Mouse (Mus musculus) limb, embryonic 13.5 days (tissue): ENCODE data around the gene Lrfn2. TPM values are rescaled to one million over a fixed set of nuclear protein-coding genes. Genes with fewer than 3 reads are reported as not detected.

Source experiments
- ATAC-seq: fragments of 200-750 bp; cut with Nextera tagmentation; 2 replicates; pipeline ENCODE4 v1.8.0; 2017; ENCODE audit warnings: low read depth, moderate number of reproducible peaks, moderate TSS enrichment; ENCODE audit not compliant: low FRiP score
- H3K27ac ChIP-seq: fragments of 300-500 bp; sonication (generic); 2 replicates; pipeline ENCODE4 v1.5.1; 2015; ENCODE audit warnings: inconsistent platforms, mild to moderate bottlenecking, moderate library complexity
- H3K27me3 ChIP-seq: fragments of 300-500 bp; sonication (generic); 2 replicates; pipeline ENCODE4 v1.6.1; 2015; ENCODE audit warnings: mild to moderate bottlenecking, inconsistent platforms
- H3K36me3 ChIP-seq: fragments of 300-500 bp; sonication (generic); 2 replicates; pipeline ENCODE4 v1.6.1; 2015; ENCODE audit warnings: inconsistent platforms, mild to moderate bottlenecking, moderate library complexity
- H3K4me1 ChIP-seq: fragments of 300-500 bp; sonication (generic); 2 replicates; pipeline ENCODE4 v1.6.1; 2015; ENCODE audit warnings: inconsistent platforms
- H3K4me2 ChIP-seq: fragments of 300-500 bp; sonication (generic); replicated peaks from 2 replicates; pipeline ENCODE4 v1.6.1; 2015; ENCODE audit warnings: inconsistent platforms, mild to moderate bottlenecking, moderate library complexity
- H3K4me3 ChIP-seq: fragments of 300-500 bp; sonication (generic); 2 replicates; pipeline ENCODE4 v1.5.1; 2015; ENCODE audit warnings: moderate library complexity, mild to moderate bottlenecking, inconsistent platforms
- H3K9ac ChIP-seq: fragments of 300-500 bp; sonication (generic); 2 replicates; pipeline ENCODE4 v1.6.1; 2015; ENCODE audit warnings: mild to moderate bottlenecking, inconsistent platforms
- H3K9me3 ChIP-seq: fragments of 300-500 bp; sonication (generic); 2 replicates; pipeline ENCODE4 v1.6.1; 2016; ENCODE audit warnings: inconsistent platforms
- WGBS: fragments of 180-500 bp; shearing (Covaris S2); methylation state at CpG from one replicate; pipeline ENCODE4 v1.1.7; 2015; 5-methylcytosine and 5-hydroxymethylcytosine counted together
- polyA plus RNA-seq: library from polyadenylated mRNA; unstranded; fragments of >200 nt; fragmentation: Nextera tagmentation; extraction: Ambion mirVana; gene quantifications from 2 replicates; pipeline ENCODE4 v1.2.1, GENCODE M21; 2015

Lrfn2 gene
- polyA plus RNA-seq = 1.2 and 1.3 TPM in 2 replicates

DNA sequence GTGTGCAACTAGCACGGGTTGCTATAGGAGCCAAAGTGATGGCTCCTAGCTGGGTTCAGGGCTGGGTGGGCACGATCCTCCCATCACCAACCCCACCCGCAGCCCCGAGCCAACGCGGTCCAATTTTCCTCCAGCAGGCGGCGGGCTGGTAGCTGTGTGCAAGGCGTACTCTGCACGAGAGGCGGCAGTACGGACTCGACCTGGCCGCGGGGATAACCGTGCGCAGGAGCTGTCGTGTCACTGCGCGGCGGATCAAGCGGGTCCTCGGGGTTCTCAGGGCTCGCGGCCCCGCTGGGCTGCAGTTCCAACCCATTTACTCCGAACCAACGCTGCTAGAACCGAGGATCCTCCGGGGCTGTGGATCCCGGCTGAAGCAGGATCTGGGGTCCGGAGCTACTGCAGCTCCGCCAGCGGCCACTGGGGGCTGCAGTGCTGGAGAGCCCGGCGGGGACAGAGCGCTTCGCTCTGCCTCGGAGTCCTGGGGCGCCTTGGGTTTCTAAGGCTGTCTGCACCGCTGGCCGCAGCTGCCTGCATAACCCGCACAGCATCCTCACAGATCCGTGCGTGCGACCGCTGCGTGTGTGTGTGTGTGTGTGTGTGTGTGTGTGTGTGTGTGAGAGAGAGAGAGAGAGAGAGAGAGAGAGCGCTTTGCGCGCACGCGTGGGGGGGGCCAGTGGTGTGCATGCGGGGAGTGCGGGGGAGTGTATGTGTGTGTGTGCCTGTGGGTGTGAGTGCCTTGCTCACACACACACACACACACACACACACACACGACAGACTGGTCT lies at the start of gene Lrfn2:
Gene Lrfn2, plus strand, starts transcription at position 759 of the 785 bp plus-strand sequence.
- H3K9me3 ChIP-seq = no peaks in the 10 kb centered on the region; the same call in 1 of the 2 replicates
- peak; percentile 95 for ATAC-seq
- H3K27me3 ChIP-seq = peaks cover 45% of the 10 kb centered on the region
- H3K27ac ChIP-seq = no peak within 1 kb of the TSS
- peak within 1 kb of the TSS; percentile 70 for H3K9ac ChIP-seq
- H3K4me3 ChIP-seq = peak within 1 kb of the TSS; percentile 57
- WGBS = under 1% methylated on average over 48 of the region's 56 CpGs
- peaks cover 18% of the 10 kb centered on the region for H3K4me1 ChIP-seq
- no peaks in the 10 kb centered on the region for H3K36me3 ChIP-seq
- peak within 1 kb of the TSS; percentile 75 for H3K4me2 ChIP-seq

- Histone ChIP-seq H3K27ac (no peak overlapping the region), H3K9me3 (no peaks in the 10 kb centered on the region), H3K4me2 (no peak overlapping the region), H3K4me3 (no peak overlapping the region), H3K36me3 (no peaks in the 10 kb centered on the region), H3K4me1 (no peaks in the 10 kb centered on the region), H3K27me3 (0 out of 2 replicates have a peak, but pooled peaks cover 3% of the 10 kb centered on the region), H3K9ac (no peak overlapping the region)
- 63% methylated on average over 8 of the region's 8 CpGs for WGBS
- ATAC-seq = no peak
These were observed 44.5 kb upstream of the Lrfn2 start for GRCm38 (mm10) chr17:48887472-48888385.

GRCm38 (mm10) chr17:48905286-48906040 lies 26.7 kb upstream of the Lrfn2 start:
- 47% methylated on average over 4 of the region's 4 CpGs for WGBS
- H3K4me2 ChIP-seq = no peak overlapping the region
- no peak overlapping the region for H3K27ac ChIP-seq
- no peaks in the 10 kb centered on the region for H3K4me1 ChIP-seq
- no peak overlapping the region for H3K4me3 ChIP-seq
- no peak overlapping the region for H3K9ac ChIP-seq
- no peaks in the 10 kb centered on the region for H3K9me3 ChIP-seq
- no peaks in the 10 kb centered on the region for H3K36me3 ChIP-seq
- no peak for ATAC-seq
- no peaks in the 10 kb centered on the region for H3K27me3 ChIP-seq

DNA sequence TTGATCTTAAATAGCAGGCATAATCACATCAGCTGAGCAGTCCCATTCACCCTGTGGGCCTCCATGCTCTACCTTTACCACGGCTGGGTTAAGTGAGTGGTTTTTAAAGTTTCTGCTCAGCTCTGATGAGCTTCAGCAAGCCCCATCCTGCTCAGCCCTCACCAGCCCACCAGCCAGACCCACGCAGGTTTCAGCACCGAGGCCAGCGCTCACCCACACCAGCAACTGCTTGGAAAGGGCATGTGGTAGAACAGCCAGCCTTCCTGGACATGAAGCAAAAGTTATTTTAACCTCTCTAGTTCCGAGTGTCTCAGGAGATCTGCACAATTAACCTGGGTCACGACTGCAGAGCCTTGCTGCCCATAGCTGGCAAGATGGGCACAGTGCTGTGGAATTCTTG lies 18.7 kb upstream of the Lrfn2 start:
- no peak overlapping the region for H3K4me2 ChIP-seq
- WGBS = 41% methylated on average over 6 of the region's 6 CpGs
- H3K27ac ChIP-seq = no peak overlapping the region

GRCm38 (mm10) chr17:48917411-48917810 lies 14.8 kb upstream of the Lrfn2 start:
- H3K36me3 ChIP-seq = no peaks in the 10 kb centered on the region
- H3K27me3 ChIP-seq = no peaks in the 10 kb centered on the region
- no peaks in the 10 kb centered on the region for H3K4me1 ChIP-seq
- WGBS = 17% methylated on average over 11 of the region's 11 CpGs
- no peak overlapping the region for H3K9ac ChIP-seq
- no peak for ATAC-seq
- H3K4me3 ChIP-seq = no peak overlapping the region
- no peak overlapping the region for H3K4me2 ChIP-seq
- H3K9me3 ChIP-seq = no peaks in the 10 kb centered on the region
- H3K27ac ChIP-seq = no peak overlapping the region

More for the DNA sequence above, 18.7 kb upstream of the Lrfn2 start:
- Histone ChIP-seq H3K36me3 (no peaks in the 10 kb centered on the region), H3K27me3 (no peaks in the 10 kb centered on the region), H3K9ac (no peak overlapping the region), H3K4me3 (no peak overlapping the region), H3K4me1 (no peaks in the 10 kb centered on the region), H3K9me3 (no peaks in the 10 kb centered on the region)
- ATAC-seq = no peak

GRCm38 (mm10) chr17:48918458-48918857 lies 13.7 kb upstream of the Lrfn2 start:
- Histone ChIP-seq H3K9ac (no peak overlapping the region), H3K9me3 (no peaks in the 10 kb centered on the region), H3K27me3 (no peaks in the 10 kb centered on the region), H3K4me3 (no peak overlapping the region), H3K36me3 (no peaks in the 10 kb centered on the region), H3K4me2 (no peak overlapping the region), H3K27ac (no peak overlapping the region), H3K4me1 (no peaks in the 10 kb centered on the region)
- 91% methylated on average over 3 of the region's 3 CpGs for WGBS
- no peak for ATAC-seq

- Histone ChIP-seq H3K4me3 (no peak overlapping the region), H3K9me3 (no peaks in the 10 kb centered on the region; the same call in 1 of the 2 replicates), H3K27ac (no peak overlapping the region), H3K4me2 (no peak overlapping the region), H3K36me3 (no peaks in the 10 kb centered on the region), H3K27me3 (no peaks in the 10 kb centered on the region), H3K9ac (no peak overlapping the region), H3K4me1 (no peaks in the 10 kb centered on the region)
- ATAC-seq = no peak
- WGBS = 89% methylated on average over 2 of the region's 2 CpGs
These were observed 9.3 kb upstream of the Lrfn2 start for GRCm38 (mm10) chr17:48922905-48923304.

DNA sequence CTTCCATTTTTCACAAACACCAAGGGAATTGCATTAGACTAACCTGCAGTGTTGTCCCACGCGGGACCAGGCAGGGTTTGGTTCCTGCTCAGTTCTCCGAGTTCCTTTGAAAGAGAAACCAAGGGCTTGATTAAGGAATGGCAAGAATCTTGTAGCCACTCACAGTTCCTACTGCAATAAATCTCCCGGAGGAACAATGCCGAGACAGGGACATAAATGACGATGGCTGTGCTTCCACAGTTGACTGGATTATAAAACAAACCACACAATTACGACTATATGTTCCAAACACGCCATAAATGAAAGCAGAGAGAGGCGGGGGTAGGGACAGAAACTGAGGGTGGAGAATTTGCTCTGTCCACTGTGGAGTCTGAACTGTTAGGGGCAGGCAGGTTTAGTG lies 6.8 kb upstream of the Lrfn2 start:
- Histone ChIP-seq H3K27me3 (peaks cover 6% of the 10 kb centered on the region), H3K27ac (no peak overlapping the region), H3K9ac (no peak overlapping the region), H3K4me3 (no peak overlapping the region), H3K4me2 (no peak overlapping the region), H3K36me3 (no peaks in the 10 kb centered on the region), H3K9me3 (no peaks in the 10 kb centered on the region; the same call in 1 of the 2 replicates), H3K4me1 (no peaks in the 10 kb centered on the region)
- no peak for ATAC-seq
- 45% methylated on average over 9 of the region's 9 CpGs for WGBS

DNA sequence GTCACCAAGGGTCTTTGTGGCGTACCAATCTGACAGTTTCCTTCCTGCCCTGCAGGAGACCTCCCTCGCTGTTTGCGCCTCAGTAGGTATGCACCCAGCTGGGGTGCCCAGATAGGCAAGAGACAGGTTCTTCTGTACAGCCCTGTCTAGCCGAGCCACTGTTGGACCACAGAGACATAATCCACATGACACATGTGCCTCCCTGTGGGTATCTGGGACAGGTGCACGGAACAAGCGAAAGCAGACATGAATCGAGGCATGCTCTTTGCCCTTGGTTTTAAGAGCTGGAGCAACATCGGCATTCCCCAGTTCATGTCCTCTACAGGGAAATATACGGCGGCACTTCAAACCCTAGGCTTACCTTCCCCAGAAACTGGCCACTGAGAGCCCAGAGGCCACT lies 1.2 kb upstream of the Lrfn2 start:
- peak overlapping the region; percentile 75; the same call in 1 of the 2 replicates for H3K4me2 ChIP-seq
- H3K36me3 ChIP-seq = no peaks in the 10 kb centered on the region
- no peaks in the 10 kb centered on the region; the same call in 1 of the 2 replicates for H3K9me3 ChIP-seq
- no peak overlapping the region for H3K9ac ChIP-seq
- peak overlapping the region; percentile 57; the same call in 1 of the 2 replicates for H3K4me3 ChIP-seq
- H3K27ac ChIP-seq = no peak overlapping the region
- H3K4me1 ChIP-seq = peaks cover 18% of the 10 kb centered on the region
- ATAC-seq = no peak
- WGBS = 52% methylated on average over 10 of the region's 10 CpGs
- H3K27me3 ChIP-seq = peaks cover 45% of the 10 kb centered on the region

DNA sequence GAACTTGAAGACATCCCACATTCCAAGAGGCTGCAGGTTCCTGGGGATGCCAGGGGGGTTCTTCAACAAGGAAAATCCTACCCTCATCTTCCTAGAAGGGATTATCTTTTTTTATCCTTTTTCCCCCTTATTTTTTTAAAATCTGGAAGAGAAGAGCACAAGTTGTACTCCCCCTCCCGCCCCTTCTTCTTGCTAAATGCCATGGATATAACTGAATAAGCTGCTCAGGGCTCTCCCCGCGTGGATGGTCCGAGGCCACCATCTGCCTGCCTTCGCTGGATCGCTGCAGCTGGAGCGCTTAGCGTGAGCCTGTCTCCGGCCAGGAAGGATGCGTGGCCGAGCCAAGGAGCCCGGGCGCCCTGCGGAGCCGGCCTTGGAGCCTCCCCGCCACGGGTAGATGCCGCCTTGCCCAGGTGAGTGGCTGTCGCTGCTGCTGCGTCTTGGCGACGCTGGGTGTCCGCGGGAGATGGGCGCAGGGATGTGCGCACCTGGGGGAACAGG lies 277 bp downstream of the Lrfn2 start:
- Histone ChIP-seq H3K9me3 (no peaks in the 10 kb centered on the region), H3K4me1 (peaks cover 18% of the 10 kb centered on the region), H3K27ac (no peak overlapping the region), H3K9ac (peak overlapping the region; percentile 70), H3K4me3 (peak overlapping the region; percentile 57), H3K36me3 (no peaks in the 10 kb centered on the region), H3K4me2 (peak overlapping the region; percentile 75), H3K27me3 (peaks cover 45% of the 10 kb centered on the region)
- ATAC-seq = no peak
- 1% methylated on average over 26 of the region's 26 CpGs for WGBS

- Histone ChIP-seq H3K36me3 (no peaks in the 10 kb centered on the region), H3K4me3 (peak overlapping the region; percentile 57), H3K9ac (peak overlapping the region; percentile 70), H3K27me3 (peaks cover 45% of the 10 kb centered on the region), H3K4me2 (peak overlapping the region; percentile 75), H3K9me3 (no peaks in the 10 kb centered on the region), H3K4me1 (peaks cover 18% of the 10 kb centered on the region), H3K27ac (no peak overlapping the region)
- no peak for ATAC-seq
- 5% methylated on average over 8 of the region's 9 CpGs for WGBS
These were observed 737 bp downstream of the Lrfn2 start for GRCm38 (mm10) chr17:48932916-48933315.
